Mouse (Mus musculus): ENCODE results near the gene Aspscr1. TPM values are rescaled to one million over a fixed set of nuclear protein-coding genes. Genes with fewer than 3 reads are reported as not detected.
A peak's percentile ranks its signal among the peaks of the same experiment; 100 is the strongest.

Aspscr1 gene
- polyA plus RNA-seq, 1 experiment from 2014 or later, result 171 TPM

GRCm38 (mm10) chr11:120695641-120696040 is 22.9 kb downstream of the Aspscr1 start:
- Histone ChIP-seq H3K9me3 (replicated peaks) (no peaks in the 10 kb centered on the region), H3K4me3 (peak overlapping the region; percentile 29), H3K27ac (peak overlapping the region; percentile 85), H3K27me3 (ENCODE audit: low read depth, poor library complexity, severe bottlenecking) (no peaks in the 10 kb centered on the region), H3K36me3 (peaks cover 86% of the 10 kb centered on the region), H3K4me1 (peaks cover 65% of the 10 kb centered on the region)
- WGBS, result 7% methylated on average over 12 of the region's 12 CpGs
- DNase-seq (ENCODE audit: low spot score), result peak; percentile 88

DNA sequence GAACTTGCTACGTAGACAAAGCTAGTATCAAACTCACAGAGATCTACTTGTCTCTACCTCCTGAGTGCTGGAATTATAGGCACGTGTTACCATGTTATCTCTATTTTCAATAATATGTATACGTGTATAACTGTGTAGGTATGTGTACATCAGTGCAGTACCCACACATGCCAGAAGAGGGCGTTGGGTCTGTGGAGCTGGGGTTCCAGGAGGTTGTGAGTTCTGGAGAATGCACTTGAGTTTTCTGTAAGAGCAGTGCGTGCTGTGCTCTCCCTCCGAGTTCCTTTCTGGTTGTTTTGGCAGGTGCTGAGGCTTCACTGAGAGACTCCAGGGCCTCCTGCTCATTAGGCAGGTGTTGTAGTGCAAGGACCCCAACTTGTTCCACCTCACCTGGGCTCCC is 23.8 kb downstream of the Aspscr1 start:
- 88% methylated on average over 6 of the region's 6 CpGs for WGBS
- Histone ChIP-seq H3K4me3 (no peak overlapping the region), H3K36me3 (peaks cover 87% of the 10 kb centered on the region), H3K27ac (peak overlapping the region; percentile 85; the same call in 1 of the 2 replicates), H3K27me3 (ENCODE audit: low read depth, poor library complexity, severe bottlenecking) (no peaks in the 10 kb centered on the region), H3K4me1 (peaks cover 67% of the 10 kb centered on the region), H3K9me3 (replicated peaks) (no peaks in the 10 kb centered on the region)
- no peak for DNase-seq (ENCODE audit: low spot score)

DNA sequence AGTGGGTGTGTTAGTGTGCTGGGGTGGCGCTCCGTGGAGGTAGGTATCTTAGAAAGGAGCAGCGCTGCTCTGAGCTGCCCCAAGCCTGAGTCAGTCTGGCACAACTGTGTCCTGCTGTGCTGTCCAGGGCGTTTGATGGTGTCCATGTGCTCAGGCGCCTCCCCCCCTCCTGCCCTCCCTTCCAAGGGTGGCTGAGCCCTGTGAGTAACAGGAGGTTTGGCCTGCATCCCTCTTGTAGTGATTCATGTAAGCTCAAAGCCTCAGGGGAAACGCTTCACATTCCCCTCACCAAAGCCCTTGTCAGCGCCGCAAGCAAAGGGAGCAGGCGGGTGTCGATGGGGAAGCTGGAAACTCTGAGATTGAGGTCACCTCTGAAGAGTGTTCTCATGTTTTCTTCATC is 25.0 kb downstream of the Aspscr1 start:
- H3K36me3 ChIP-seq, result peaks cover 86% of the 10 kb centered on the region
- no peak overlapping the region for H3K4me3 ChIP-seq
- no peak for DNase-seq (ENCODE audit: low spot score)
- peak overlapping the region; percentile 85 for H3K27ac ChIP-seq
- no peaks in the 10 kb centered on the region for H3K9me3 ChIP-seq (replicated peaks)
- no peaks in the 10 kb centered on the region for H3K27me3 ChIP-seq (ENCODE audit: low read depth, poor library complexity, severe bottlenecking)
- peaks cover 67% of the 10 kb centered on the region for H3K4me1 ChIP-seq
- WGBS, result 39% methylated on average over 10 of the region's 10 CpGs

GRCm38 (mm10) chr11:120703696-120704454 is 31.1 kb downstream of the Aspscr1 start:
- H3K4me1 ChIP-seq, result peaks cover 78% of the 10 kb centered on the region
- DNase-seq (ENCODE audit: low spot score), result peak; percentile 63
- H3K27me3 ChIP-seq (ENCODE audit: low read depth, poor library complexity, severe bottlenecking), result no peaks in the 10 kb centered on the region
- WGBS, result 19% methylated on average over 15 of the region's 15 CpGs
- H3K36me3 ChIP-seq, result peaks cover 60% of the 10 kb centered on the region
- peak overlapping the region; percentile 37 for H3K4me3 ChIP-seq
- H3K27ac ChIP-seq, result peak overlapping the region; percentile 89
- H3K9me3 ChIP-seq (replicated peaks), result no peaks in the 10 kb centered on the region

- H3K9me3 ChIP-seq (replicated peaks), result no peaks in the 10 kb centered on the region
- WGBS, result 6% methylated on average over 8 of the region's 8 CpGs
- peak overlapping the region; percentile 37 for H3K4me3 ChIP-seq
- peak; percentile 62 for DNase-seq (ENCODE audit: low spot score)
- peaks cover 78% of the 10 kb centered on the region for H3K4me1 ChIP-seq
- H3K27ac ChIP-seq, result peak overlapping the region; percentile 89
- peaks cover 60% of the 10 kb centered on the region for H3K36me3 ChIP-seq
- H3K27me3 ChIP-seq (ENCODE audit: low read depth, poor library complexity, severe bottlenecking), result no peaks in the 10 kb centered on the region
Measured at GRCm38 (mm10) chr11:120704486-120705325, 31.9 kb downstream of the Aspscr1 start.

DNA sequence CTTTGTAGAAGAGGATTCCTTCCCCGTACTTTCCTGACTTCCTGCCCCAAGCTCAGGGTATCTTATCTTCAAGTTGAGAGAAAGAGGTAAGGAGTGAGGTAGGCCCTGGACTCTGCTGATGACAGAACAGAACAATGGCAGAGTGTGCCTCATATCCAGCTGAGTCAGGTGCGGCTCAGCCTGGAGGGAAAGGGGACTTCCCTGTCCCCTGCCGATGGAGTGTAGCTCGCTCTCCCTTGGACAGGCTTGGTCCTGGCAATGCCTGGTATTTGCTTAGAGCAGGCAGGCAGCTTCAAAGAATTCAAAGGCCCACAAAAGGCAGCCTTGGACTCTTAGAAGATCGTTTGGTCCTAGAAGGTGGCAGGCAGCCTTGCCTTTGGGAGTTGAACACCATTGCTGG is 33.3 kb downstream of the Aspscr1 start:
- peaks cover 81% of the 10 kb centered on the region for H3K4me1 ChIP-seq
- peaks cover 60% of the 10 kb centered on the region for H3K36me3 ChIP-seq
- H3K4me3 ChIP-seq, result 0 out of 2 replicates have a peak overlapping the region, but pooled peaks have one; percentile 34
- no peaks in the 10 kb centered on the region for H3K27me3 ChIP-seq (ENCODE audit: low read depth, poor library complexity, severe bottlenecking)
- DNase-seq (ENCODE audit: low spot score), result no peak
- no peaks in the 10 kb centered on the region for H3K9me3 ChIP-seq (replicated peaks)
- 63% methylated on average over 5 of the region's 5 CpGs for WGBS
- H3K27ac ChIP-seq, result peak overlapping the region; percentile 89

DNA sequence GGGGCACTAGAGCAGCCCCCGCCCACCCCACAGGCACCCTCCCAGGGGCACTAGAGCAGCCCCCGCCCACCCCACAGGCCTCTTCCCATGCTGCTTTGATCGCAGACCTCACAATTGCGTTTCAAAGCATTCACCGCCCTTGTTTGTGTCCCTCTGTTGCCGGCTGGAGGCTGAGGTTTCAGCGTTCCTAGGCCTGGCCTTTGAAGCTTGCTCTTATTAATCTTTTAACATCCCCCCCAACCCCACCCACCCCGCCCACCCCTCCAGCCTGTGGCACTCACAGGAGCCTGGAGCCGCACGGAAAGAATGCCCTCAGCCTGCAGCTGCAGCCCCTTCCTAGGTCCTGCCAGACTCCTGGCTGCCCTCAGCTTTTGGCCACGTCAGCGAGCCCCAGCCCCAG is 34.5 kb downstream of the Aspscr1 start:
- H3K4me1 ChIP-seq, result peaks cover 92% of the 10 kb centered on the region
- H3K9me3 ChIP-seq (replicated peaks), result no peaks in the 10 kb centered on the region
- peak; percentile 62 for DNase-seq (ENCODE audit: low spot score)
- H3K36me3 ChIP-seq, result peaks cover 55% of the 10 kb centered on the region
- 3% methylated on average over 12 of the region's 12 CpGs for WGBS
- peak overlapping the region; percentile 89 for H3K27ac ChIP-seq
- no peaks in the 10 kb centered on the region for H3K27me3 ChIP-seq (ENCODE audit: low read depth, poor library complexity, severe bottlenecking)
- peak overlapping the region; percentile 34 for H3K4me3 ChIP-seq

GRCm38 (mm10) chr11:120707969-120708368 is 35.2 kb downstream of the Aspscr1 start:
- Histone ChIP-seq H3K4me1 (peaks cover 100% of the 10 kb centered on the region), H3K27ac (peak overlapping the region; percentile 89), H3K36me3 (peaks cover 51% of the 10 kb centered on the region), H3K27me3 (ENCODE audit: low read depth, poor library complexity, severe bottlenecking) (no peaks in the 10 kb centered on the region), H3K4me3 (peak overlapping the region; percentile 34; the same call in 1 of the 2 replicates), H3K9me3 (replicated peaks) (no peaks in the 10 kb centered on the region)
- no peak for DNase-seq (ENCODE audit: low spot score)
- WGBS, result 15% methylated on average over 5 of the region's 5 CpGs

DNA sequence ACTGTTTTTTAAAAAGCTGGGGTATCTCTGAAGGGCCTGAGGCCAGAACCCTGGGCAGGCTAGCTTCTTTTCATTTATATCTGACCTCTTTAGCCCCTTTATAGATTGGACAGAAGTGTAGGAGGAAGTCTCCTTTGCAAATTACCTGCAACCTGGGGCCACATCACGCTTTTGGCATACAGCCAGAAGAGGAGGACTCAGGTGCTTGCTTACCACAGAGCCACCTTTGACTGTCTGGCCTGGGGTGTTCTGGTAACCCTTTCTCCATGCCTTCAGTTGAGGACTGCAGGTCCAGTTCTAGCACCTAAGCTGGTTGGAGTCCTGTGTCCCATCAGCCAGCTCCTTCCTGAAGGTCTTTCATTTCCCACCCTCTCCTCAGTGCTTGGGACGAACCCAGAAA is 36.8 kb downstream of the Aspscr1 start:
- Histone ChIP-seq H3K4me1 (peaks cover 97% of the 10 kb centered on the region), H3K27me3 (ENCODE audit: low read depth, poor library complexity, severe bottlenecking) (no peaks in the 10 kb centered on the region), H3K27ac (peak overlapping the region; percentile 89; the same call in 1 of the 2 replicates), H3K9me3 (replicated peaks) (no peaks in the 10 kb centered on the region), H3K36me3 (peaks cover 38% of the 10 kb centered on the region), H3K4me3 (no peak overlapping the region)
- no peak for DNase-seq (ENCODE audit: low spot score)
- 78% methylated on average over 2 of the region's 2 CpGs for WGBS

DNA sequence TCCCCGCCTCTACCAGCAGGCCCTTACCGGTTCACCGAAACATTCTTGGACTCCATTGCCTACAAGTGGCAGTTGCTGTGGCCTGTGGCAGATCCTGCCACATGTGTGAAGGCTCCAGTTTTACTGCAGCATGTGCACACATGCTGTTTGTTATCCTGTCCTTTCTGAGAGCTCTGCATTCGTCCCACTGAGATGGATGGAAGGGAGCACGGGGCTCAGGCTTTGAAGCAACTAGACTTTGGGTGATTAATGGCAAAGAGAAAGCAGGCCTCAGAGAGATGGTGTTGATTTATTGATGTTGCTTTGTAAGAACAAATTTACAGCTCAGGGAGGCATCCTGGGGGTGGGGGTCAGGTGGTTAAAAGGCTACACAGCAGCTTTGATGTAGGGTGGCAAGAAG is 37.9 kb downstream of the Aspscr1 start:
- DNase-seq (ENCODE audit: low spot score), result no peak
- H3K27me3 ChIP-seq (ENCODE audit: low read depth, poor library complexity, severe bottlenecking), result no peaks in the 10 kb centered on the region

GRCm38 (mm10) chr11:120711980-120712604 is 39.3 kb downstream of the Aspscr1 start:
- WGBS, result 58% methylated on average over 8 of the region's 8 CpGs

More for the DNA sequence above, 37.9 kb downstream of the Aspscr1 start:
- Histone ChIP-seq H3K4me3 (peak overlapping the region; percentile 13), H3K9me3 (replicated peaks) (no peaks in the 10 kb centered on the region), H3K4me1 (peaks cover 95% of the 10 kb centered on the region), H3K27ac (peak overlapping the region; percentile 75), H3K36me3 (peaks cover 45% of the 10 kb centered on the region)
- WGBS, result 18% methylated on average over 5 of the region's 5 CpGs

DNA sequence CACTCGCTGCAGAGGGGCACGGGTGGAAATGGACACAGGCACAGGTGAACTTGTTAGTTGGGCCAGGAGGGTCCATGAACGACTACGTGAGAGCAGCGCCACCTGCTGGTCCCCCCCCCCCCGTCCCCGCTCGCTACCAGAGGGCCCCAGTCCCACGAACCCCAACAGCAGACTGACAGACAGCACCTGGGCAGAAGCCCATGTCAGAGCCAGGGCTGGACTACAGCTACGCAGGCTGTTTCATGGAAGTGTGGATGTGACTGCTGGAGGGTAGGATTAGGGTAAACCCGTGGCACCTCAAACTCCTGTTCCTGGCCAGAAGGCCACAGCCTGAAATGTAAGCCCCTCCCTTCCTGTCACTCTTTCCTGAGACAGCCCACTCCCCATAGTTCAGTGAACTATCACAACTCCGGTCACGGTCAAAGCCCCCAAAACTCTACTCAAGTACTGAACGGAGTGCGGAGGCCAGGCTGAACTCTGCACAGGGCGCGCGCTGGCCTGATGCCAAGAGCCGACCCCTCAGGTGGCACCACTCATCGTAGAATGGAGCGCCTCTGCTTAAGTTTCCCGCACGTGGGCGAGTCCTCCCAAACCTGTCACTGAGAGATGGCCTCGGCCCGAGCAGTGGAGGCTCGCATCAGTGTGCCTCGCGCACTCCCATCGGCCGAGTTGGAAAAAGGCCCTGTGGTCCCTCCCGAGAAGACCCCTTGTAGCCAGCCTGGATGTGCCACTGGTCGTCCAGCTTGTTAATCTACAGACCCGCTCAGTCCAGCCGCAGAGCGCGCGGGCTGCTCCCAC is 40.2 kb downstream of the Aspscr1 start:
- Histone ChIP-seq H3K4me3 (peak overlapping the region; percentile 70), H3K4me1 (peaks cover 72% of the 10 kb centered on the region), H3K27ac (peak overlapping the region; percentile 81), H3K9me3 (replicated peaks) (no peaks in the 10 kb centered on the region), H3K36me3 (peaks cover 62% of the 10 kb centered on the region), H3K27me3 (ENCODE audit: low read depth, poor library complexity, severe bottlenecking) (no peaks in the 10 kb centered on the region)
- WGBS, result under 1% methylated on average over 38 of the region's 38 CpGs
- DNase-seq (ENCODE audit: low spot score), result peak; percentile 89

More at GRCm38 (mm10) chr11:120711980-120712604, 39.3 kb downstream of the Aspscr1 start:
- Histone ChIP-seq H3K9me3 (replicated peaks) (no peaks in the 10 kb centered on the region), H3K27ac (0 out of 2 replicates have a peak overlapping the region, but pooled peaks have one; percentile 81), H3K27me3 (ENCODE audit: low read depth, poor library complexity, severe bottlenecking) (no peaks in the 10 kb centered on the region), H3K36me3 (peaks cover 53% of the 10 kb centered on the region), H3K4me3 (peak overlapping the region; percentile 70), H3K4me1 (peaks cover 81% of the 10 kb centered on the region)
- DNase-seq (ENCODE audit: low spot score), result no peak
